Mouse (Mus musculus) cortical plate, adult 2 months (tissue): Measurements from ENCODE around the gene Jmjd7.

Experiments
- CTCF ChIP-seq: fragments of 200-500 bp; IDR thresholded peaks from 2 replicates; pipeline ENCODE4 v1.5.1; 2011; ENCODE audit warnings: mild to moderate bottlenecking, control low read depth, low read length; ENCODE audit not compliant: insufficient read depth; ENCODE audit errors: extremely low read depth
- POLR2A ChIP-seq: fragments of 200-500 bp; IDR thresholded peaks from 2 replicates; pipeline ENCODE4 v1.6.1; 2011; ENCODE audit warnings: mild to moderate bottlenecking, low read length, control low read depth; ENCODE audit not compliant: insufficient read depth; ENCODE audit errors: extremely low read depth

GRCm38 (mm10) chr2:119988952-119989351, 38.3 kb upstream of the Jmjd7 start:
- TF ChIP-seq CTCF, result no peak
- no peak for TF ChIP-seq POLR2A
